Mouse (Mus musculus): Measurements from ENCODE around the gene Hist1h3i. TPM values are rescaled to one million over a fixed set of nuclear protein-coding genes. Genes with fewer than 3 reads are reported as not detected.
A peak's percentile ranks its signal among the peaks of the same experiment; 100 is the strongest.
"Not testable (repeated sequence)": the region's sequence is repeated elsewhere in the genome, so short reads cannot be mapped to it uniquely, and the experiment has no call there.

Gene Hist1h3i
- polyA plus RNA-seq, 1 experiment from 2014 or later, result 39.6 TPM

- Histone ChIP-seq H3K36me3 (ENCODE audit: control insufficient read depth, insufficient read depth) (no peaks in the 10 kb centered on the region), H3K4me2 (replicated peaks; ENCODE audit: low read depth) (peak overlapping the region; percentile 61), H3K9ac (ENCODE audit: low read depth, low read length) (0 out of 2 replicates have a peak overlapping the region, but pooled peaks have one; percentile 1), H3K4me1 (replicated peaks; ENCODE audit: control insufficient read depth, insufficient read depth, low read length) (peaks cover 12% of the 10 kb centered on the region; the same call in 1 of the 2 replicates), H3K4me3 (ENCODE audit: low read depth, low read length) (no peak overlapping the region), H3K9me3 (ENCODE audit: control insufficient read depth) (no peaks in the 10 kb centered on the region), H3K27ac (ENCODE audit: low read depth, low read length) (no peak overlapping the region), H3K27me3 (replicated peaks; ENCODE audit: control insufficient read depth, insufficient read depth, low read length) (no peaks in the 10 kb centered on the region)
- 39% methylated on average over 13 of the region's 21 CpGs for WGBS
- no peak; the same call in 1 of the 2 replicates for ATAC-seq
- no peak for TF ChIP-seq CTCF (IDR thresholded peaks at IDR 0.05; ENCODE audit: low read depth)
Observed at GRCm38 (mm10) chr13:21787760-21788593, 4.8 kb upstream of the Hist1h3i start.

GRCm38 (mm10) chr13:21786899-21787629 is 3.9 kb upstream of the Hist1h3i start, which contains the start of the genes Hist1h2an and Hist1h2bp:
Hist1h2an (minus strand) TSS chr13:21787218.
Hist1h2bp (plus strand) TSS chr13:21787461.
- H3K36me3 ChIP-seq (ENCODE audit: control insufficient read depth, insufficient read depth); H3K27me3 ChIP-seq (replicated peaks; ENCODE audit: control insufficient read depth, insufficient read depth, low read length); H3K9me3 ChIP-seq (ENCODE audit: control insufficient read depth): not testable (repeated sequence)
- peak within 1 kb of the TSS; percentile 68; the same call in 1 of the 2 replicates for H3K27ac ChIP-seq (ENCODE audit: low read depth, low read length)
- H3K9ac ChIP-seq (ENCODE audit: low read depth, low read length), result 0 out of 2 replicates have a peak within 1 kb of the TSS, but pooled peaks have one; percentile 1
- WGBS, result under 1% methylated on average over 36 of the region's 63 CpGs
- ATAC-seq, result peak; percentile 92
- peak within 1 kb of the TSS; percentile 39 for H3K4me3 ChIP-seq (ENCODE audit: low read depth, low read length)
- peaks cover 17% of the 10 kb centered on the region; the same call in 1 of the 2 replicates for H3K4me1 ChIP-seq (replicated peaks; ENCODE audit: control insufficient read depth, insufficient read depth, low read length)
- H3K4me2 ChIP-seq (replicated peaks; ENCODE audit: low read depth), result peak within 1 kb of the TSS; percentile 61

DNA sequence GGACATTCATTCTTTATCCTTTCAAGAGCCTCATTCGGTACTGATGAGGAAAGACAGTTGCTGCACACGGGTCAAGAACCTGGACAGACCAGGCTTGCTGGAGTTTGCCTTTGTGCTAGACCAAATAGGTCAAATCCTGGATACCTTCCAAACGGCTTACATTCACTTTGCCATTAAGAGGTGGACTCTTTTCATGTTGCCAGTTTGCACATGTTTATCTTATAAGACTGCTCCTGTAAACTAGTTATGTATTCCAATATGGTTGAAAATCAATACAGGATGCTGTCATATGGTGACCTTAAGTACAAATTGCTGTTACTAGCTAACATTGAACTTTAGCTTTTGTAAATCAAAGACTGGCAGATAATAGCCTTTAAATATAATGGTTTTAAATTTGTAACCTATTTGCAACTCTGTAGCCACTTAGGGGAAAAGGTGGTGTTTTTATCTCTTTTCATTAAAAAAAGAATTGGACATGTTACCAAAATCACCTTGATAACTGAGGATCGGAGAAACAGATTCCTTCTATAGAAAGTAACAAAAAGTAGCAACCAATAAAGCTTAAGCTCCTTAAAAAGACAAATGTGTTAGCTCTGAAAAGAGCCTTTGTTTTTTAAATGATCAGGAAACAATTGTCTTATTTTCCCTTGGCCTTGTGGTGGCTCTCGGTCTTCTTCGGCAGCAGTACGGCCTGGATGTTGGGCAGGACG is 3.2 kb upstream of the Hist1h3i start:
- H3K9me3 ChIP-seq (ENCODE audit: control insufficient read depth), result no peaks in the 10 kb centered on the region
- no peaks in the 10 kb centered on the region for H3K36me3 ChIP-seq (ENCODE audit: control insufficient read depth, insufficient read depth)
- no peak for ATAC-seq
- peaks cover 17% of the 10 kb centered on the region; the same call in 1 of the 2 replicates for H3K4me1 ChIP-seq (replicated peaks; ENCODE audit: control insufficient read depth, insufficient read depth, low read length)
- 8% methylated on average over 8 of the region's 8 CpGs for WGBS
- H3K9ac ChIP-seq (ENCODE audit: low read depth, low read length), result no peak overlapping the region
- TF ChIP-seq CTCF (IDR thresholded peaks at IDR 0.05; ENCODE audit: low read depth), result no peak
- peak overlapping the region; percentile 39 for H3K4me3 ChIP-seq (ENCODE audit: low read depth, low read length)
- peak overlapping the region; percentile 61 for H3K4me2 ChIP-seq (replicated peaks; ENCODE audit: low read depth)
- no peaks in the 10 kb centered on the region for H3K27me3 ChIP-seq (replicated peaks; ENCODE audit: control insufficient read depth, insufficient read depth, low read length)
- 0 out of 2 replicates have a peak overlapping the region, but pooled peaks have one; percentile 16 for H3K27ac ChIP-seq (ENCODE audit: low read depth, low read length)

- no peaks in the 10 kb centered on the region for H3K36me3 ChIP-seq (ENCODE audit: control insufficient read depth, insufficient read depth)
- ATAC-seq, result no peak
- H3K4me1 ChIP-seq (replicated peaks; ENCODE audit: control insufficient read depth, insufficient read depth, low read length), result peaks cover 17% of the 10 kb centered on the region; the same call in 1 of the 2 replicates
- H3K27ac ChIP-seq (ENCODE audit: low read depth, low read length), result no peak overlapping the region; the same call in 1 of the 2 replicates
- peak overlapping the region; percentile 67; the same call in 1 of the 2 replicates for H3K4me2 ChIP-seq (replicated peaks; ENCODE audit: low read depth)
- no peak for TF ChIP-seq CTCF (IDR thresholded peaks at IDR 0.05; ENCODE audit: low read depth)
- H3K27me3 ChIP-seq (replicated peaks; ENCODE audit: control insufficient read depth, insufficient read depth, low read length), result no peaks in the 10 kb centered on the region
- no peak overlapping the region for H3K4me3 ChIP-seq (ENCODE audit: low read depth, low read length)
- no peaks in the 10 kb centered on the region for H3K9me3 ChIP-seq (ENCODE audit: control insufficient read depth)
- 37% methylated on average over 6 of the region's 6 CpGs for WGBS
- H3K9ac ChIP-seq (ENCODE audit: low read depth, low read length), result no peak overlapping the region
Observed at GRCm38 (mm10) chr13:21784311-21784710, 1.1 kb upstream of the Hist1h3i start.

- Histone ChIP-seq H3K9me3 (ENCODE audit: control insufficient read depth) (no peaks in the 10 kb centered on the region), H3K9ac (ENCODE audit: low read depth, low read length) (no peak overlapping the region), H3K4me1 (replicated peaks; ENCODE audit: control insufficient read depth, insufficient read depth, low read length) (peaks cover 17% of the 10 kb centered on the region; the same call in 1 of the 2 replicates), H3K36me3 (ENCODE audit: control insufficient read depth, insufficient read depth) (no peaks in the 10 kb centered on the region), H3K4me3 (ENCODE audit: low read depth, low read length) (peak overlapping the region; percentile 34), H3K4me2 (replicated peaks; ENCODE audit: low read depth) (peak overlapping the region; percentile 67), H3K27ac (ENCODE audit: low read depth, low read length) (peak overlapping the region; percentile 46), H3K27me3 (replicated peaks; ENCODE audit: control insufficient read depth, insufficient read depth, low read length) (no peaks in the 10 kb centered on the region)
- TF ChIP-seq CTCF (IDR thresholded peaks at IDR 0.05; ENCODE audit: low read depth), result no peak
- ATAC-seq, result no peak
- WGBS, result 2% methylated on average over 9 of the region's 9 CpGs
Observed at GRCm38 (mm10) chr13:21783734-21784161, 578 bp upstream of the Hist1h3i start.

GRCm38 (mm10) chr13:21782361-21783254 is 562 bp downstream of the Hist1h3i start:
- H3K27me3 ChIP-seq (replicated peaks; ENCODE audit: control insufficient read depth, insufficient read depth, low read length); H3K36me3 ChIP-seq (ENCODE audit: control insufficient read depth, insufficient read depth); H3K27ac ChIP-seq (ENCODE audit: low read depth, low read length); ATAC-seq; H3K9me3 ChIP-seq (ENCODE audit: control insufficient read depth): not testable (repeated sequence)
- peak overlapping the region; percentile 45 for H3K9ac ChIP-seq (ENCODE audit: low read depth, low read length)
- peak overlapping the region; percentile 67 for H3K4me2 ChIP-seq (replicated peaks; ENCODE audit: low read depth)
- peak overlapping the region; percentile 34 for H3K4me3 ChIP-seq (ENCODE audit: low read depth, low read length)
- WGBS, result 2% methylated on average over 13 of the region's 35 CpGs
- H3K4me1 ChIP-seq (replicated peaks; ENCODE audit: control insufficient read depth, insufficient read depth, low read length), result peaks cover 14% of the 10 kb centered on the region; the same call in 1 of the 2 replicates
